Mouse (Mus musculus): ENCODE measurements around the gene Iqsec3. TPM values are rescaled to one million over a fixed set of nuclear protein-coding genes. Genes with fewer than 3 reads are reported as not detected.

Gene Iqsec3
- polyA plus RNA-seq, 1 experiment from 2014 or later = not detected

DNA sequence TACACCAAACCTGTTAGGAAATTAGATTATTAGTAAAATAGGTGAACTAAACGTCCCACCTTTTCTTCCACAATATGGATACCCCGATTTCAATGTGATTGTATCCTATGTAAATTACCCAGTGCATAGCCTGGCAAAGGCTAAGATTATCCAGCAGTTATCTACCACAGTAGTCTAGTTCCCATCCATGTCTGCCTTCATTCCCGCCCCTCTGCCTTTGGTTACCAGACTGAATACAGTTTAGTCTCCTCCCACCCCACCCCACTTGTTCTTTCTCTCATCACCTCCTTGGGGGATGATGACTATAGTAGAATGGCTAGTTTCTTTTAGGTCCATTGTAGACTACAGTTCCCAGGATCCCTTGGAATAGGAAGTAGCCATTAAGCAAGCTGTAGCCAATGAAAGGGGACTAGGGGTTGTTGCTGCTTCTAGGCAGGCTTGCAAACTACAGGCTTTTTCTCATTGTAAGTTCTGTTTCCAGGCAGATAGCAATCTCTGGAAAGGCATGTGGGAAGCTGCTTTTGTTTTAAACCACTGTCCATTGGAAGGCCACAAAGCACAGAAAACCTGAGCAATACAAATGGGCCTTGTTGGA is 27.7 kb upstream of the Iqsec3 start:
- no peak for ATAC-seq (ENCODE audit: low read depth)

DNA sequence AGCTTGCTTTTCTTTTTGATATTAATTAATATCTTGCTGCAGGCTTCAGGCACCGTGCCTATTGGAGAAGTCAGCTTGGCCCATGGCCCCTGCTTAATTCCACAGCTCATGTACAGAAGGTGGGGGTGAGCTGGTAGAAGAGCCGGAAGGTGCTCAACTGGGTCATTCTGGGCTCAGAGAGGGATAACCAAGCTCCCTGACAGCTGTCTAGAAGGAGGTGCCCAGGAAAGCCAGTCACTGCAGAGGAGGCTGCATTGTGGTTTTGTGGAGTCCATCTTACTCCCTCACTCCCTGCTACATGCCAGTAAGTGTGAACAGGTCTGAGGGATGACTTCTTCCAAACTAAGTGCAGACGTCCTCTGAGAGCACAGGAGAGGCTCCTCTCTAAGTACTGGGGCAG is 26.4 kb upstream of the Iqsec3 start:
- Histone ChIP-seq H3K4me3 (ENCODE audit: low read length) (no peak overlapping the region), H3K9me3 (ENCODE audit: control insufficient read depth, low read length) (no peaks in the 10 kb centered on the region), H3K4me2 (ENCODE audit: low read depth, low read length) (no peak overlapping the region), H3K27me3 (ENCODE audit: control insufficient read depth, insufficient read depth, low read depth, low read length) (no peaks in the 10 kb centered on the region), H3K27ac (ENCODE audit: low read length) (no peak overlapping the region), H3K4me1 (replicated peaks; ENCODE audit: control insufficient read depth, insufficient read depth, low read length) (no peaks in the 10 kb centered on the region), H3K9ac (ENCODE audit: low read length) (no peak overlapping the region), H3K36me3 (ENCODE audit: control insufficient read depth, insufficient read depth, low read length) (no peaks in the 10 kb centered on the region)
- 63% methylated on average over 3 of the region's 3 CpGs for WGBS
- ATAC-seq (ENCODE audit: low read depth) = no peak

More for the DNA sequence above, 27.7 kb upstream of the Iqsec3 start:
- no peak overlapping the region for H3K9ac ChIP-seq (ENCODE audit: low read length)
- WGBS = 73% methylated on average over 3 of the region's 3 CpGs
- H3K4me2 ChIP-seq (ENCODE audit: low read depth, low read length) = no peak overlapping the region
- no peaks in the 10 kb centered on the region for H3K36me3 ChIP-seq (ENCODE audit: control insufficient read depth, insufficient read depth, low read length)
- H3K9me3 ChIP-seq (ENCODE audit: control insufficient read depth, low read length) = no peaks in the 10 kb centered on the region
- no peaks in the 10 kb centered on the region for H3K4me1 ChIP-seq (replicated peaks; ENCODE audit: control insufficient read depth, insufficient read depth, low read length)
- no peak overlapping the region for H3K27ac ChIP-seq (ENCODE audit: low read length)
- H3K4me3 ChIP-seq (ENCODE audit: low read length) = no peak overlapping the region
- no peaks in the 10 kb centered on the region for H3K27me3 ChIP-seq (ENCODE audit: control insufficient read depth, insufficient read depth, low read depth, low read length)

DNA sequence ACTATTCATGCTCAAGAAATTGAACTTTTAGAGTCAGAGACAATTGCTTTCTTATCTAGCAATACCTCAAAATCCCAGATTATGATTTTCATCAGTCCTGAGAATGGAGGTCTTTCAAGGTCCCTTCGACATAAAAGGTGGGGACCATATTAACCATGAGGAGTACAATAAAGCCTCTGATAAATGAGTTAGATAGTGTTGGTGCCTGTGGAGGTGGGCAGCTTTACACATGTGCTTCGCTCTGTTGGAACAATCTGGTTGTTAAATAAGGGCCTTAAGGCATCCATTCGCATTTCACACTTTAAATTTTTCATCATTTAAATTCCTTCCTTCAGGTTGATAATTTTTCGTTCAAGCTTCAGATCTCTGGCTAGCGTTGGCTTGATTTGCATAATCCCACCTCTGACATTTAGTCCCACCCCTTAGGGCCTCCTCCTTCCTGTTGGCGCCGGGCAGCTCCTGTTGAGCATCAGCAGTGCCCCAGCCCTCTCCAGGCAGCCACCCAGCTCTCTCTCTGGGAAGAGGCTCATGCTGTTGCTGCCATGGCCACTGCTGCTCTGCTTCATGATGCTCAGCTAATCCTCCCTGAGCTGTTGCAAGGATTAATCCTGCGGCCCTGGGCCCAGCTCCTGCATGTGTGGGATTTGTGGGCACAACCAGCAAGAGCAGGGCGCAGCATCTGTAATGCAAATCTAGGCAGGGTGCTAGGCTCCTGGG is 25.5 kb upstream of the Iqsec3 start:
- no peak overlapping the region for H3K4me2 ChIP-seq (ENCODE audit: low read depth, low read length)
- no peak overlapping the region for H3K4me3 ChIP-seq (ENCODE audit: low read length)
- 16% methylated on average over 9 of the region's 9 CpGs for WGBS
- no peaks in the 10 kb centered on the region for H3K4me1 ChIP-seq (replicated peaks; ENCODE audit: control insufficient read depth, insufficient read depth, low read length)
- ATAC-seq (ENCODE audit: low read depth) = no peak
- no peaks in the 10 kb centered on the region for H3K27me3 ChIP-seq (ENCODE audit: control insufficient read depth, insufficient read depth, low read depth, low read length)
- no peaks in the 10 kb centered on the region for H3K36me3 ChIP-seq (ENCODE audit: control insufficient read depth, insufficient read depth, low read length)
- no peak overlapping the region for H3K9ac ChIP-seq (ENCODE audit: low read length)
- H3K9me3 ChIP-seq (ENCODE audit: control insufficient read depth, low read length) = no peaks in the 10 kb centered on the region
- no peak overlapping the region for H3K27ac ChIP-seq (ENCODE audit: low read length)

DNA sequence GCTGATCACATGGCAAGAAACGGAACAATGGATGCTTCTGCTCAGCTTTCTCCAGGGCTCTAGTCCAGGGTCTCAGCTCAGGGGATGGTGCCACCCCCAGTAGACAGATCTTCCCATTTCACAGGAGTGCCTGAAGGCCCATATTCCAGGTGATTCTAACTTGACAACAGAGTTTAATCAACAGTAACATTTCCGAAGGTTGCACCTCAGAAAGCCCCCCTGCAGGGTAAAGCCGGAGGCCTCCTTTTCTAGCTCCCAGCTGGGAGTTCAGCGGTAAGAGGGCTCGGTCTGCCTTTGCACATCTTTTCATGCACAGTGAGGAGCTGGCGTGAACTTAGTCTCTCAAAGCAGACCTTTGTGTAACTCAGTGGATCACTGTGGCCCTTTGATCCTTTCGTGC is 22.1 kb upstream of the Iqsec3 start:
- no peak for ATAC-seq (ENCODE audit: low read depth)
- no peak overlapping the region for H3K27ac ChIP-seq (ENCODE audit: low read length)
- H3K4me1 ChIP-seq (replicated peaks; ENCODE audit: control insufficient read depth, insufficient read depth, low read length) = no peaks in the 10 kb centered on the region
- H3K9ac ChIP-seq (ENCODE audit: low read length) = no peak overlapping the region
- 49% methylated on average over 7 of the region's 7 CpGs for WGBS
- H3K27me3 ChIP-seq (ENCODE audit: control insufficient read depth, insufficient read depth, low read depth, low read length) = no peaks in the 10 kb centered on the region
- no peaks in the 10 kb centered on the region for H3K36me3 ChIP-seq (ENCODE audit: control insufficient read depth, insufficient read depth, low read length)
- H3K4me2 ChIP-seq (ENCODE audit: low read depth, low read length) = no peak overlapping the region
- no peak overlapping the region for H3K4me3 ChIP-seq (ENCODE audit: low read length)
- H3K9me3 ChIP-seq (ENCODE audit: control insufficient read depth, low read length) = no peaks in the 10 kb centered on the region

DNA sequence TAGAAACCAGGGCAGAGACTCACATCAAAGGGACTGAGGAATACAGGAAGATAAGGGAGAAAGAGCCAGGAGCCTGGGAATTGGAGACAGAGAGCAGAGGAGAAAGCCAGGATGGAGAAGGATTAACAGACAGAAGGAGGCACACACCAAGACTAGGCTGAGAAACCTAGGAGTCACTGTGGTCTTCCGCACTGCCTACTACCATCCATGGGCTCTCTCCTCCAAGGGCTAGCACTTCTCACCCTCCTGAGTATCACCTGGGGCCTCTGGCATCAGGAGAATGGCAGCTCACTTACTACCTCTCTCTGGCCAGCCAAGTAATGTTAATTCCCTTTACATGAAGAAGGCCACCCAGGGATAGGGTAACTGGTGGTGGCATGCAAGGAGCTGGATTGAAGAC is 21.5 kb upstream of the Iqsec3 start:
- H3K4me1 ChIP-seq (replicated peaks; ENCODE audit: control insufficient read depth, insufficient read depth, low read length) = no peaks in the 10 kb centered on the region
- no peaks in the 10 kb centered on the region for H3K27me3 ChIP-seq (ENCODE audit: control insufficient read depth, insufficient read depth, low read depth, low read length)
- no peak for ATAC-seq (ENCODE audit: low read depth)

DNA sequence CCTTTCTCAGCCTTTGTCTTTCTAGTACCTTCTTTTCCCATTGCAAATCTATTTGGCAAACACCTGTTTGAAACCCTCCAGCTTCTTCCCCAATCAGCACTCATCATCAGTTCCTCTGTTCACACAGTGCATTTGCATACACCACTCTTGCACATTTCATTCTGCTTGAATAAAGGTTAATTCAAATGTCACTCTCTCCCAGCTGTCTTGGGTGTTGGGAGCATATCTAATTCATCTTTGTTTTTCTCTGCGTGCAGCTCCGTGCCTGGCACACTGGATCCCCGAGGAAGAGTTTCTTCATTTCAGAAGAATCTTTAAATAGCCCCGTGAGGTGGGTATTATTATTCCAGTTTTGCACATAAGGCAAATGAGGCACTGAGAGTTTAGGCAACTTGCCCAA is 20.8 kb upstream of the Iqsec3 start:
- H3K27ac ChIP-seq (ENCODE audit: low read length) = no peak overlapping the region
- no peaks in the 10 kb centered on the region for H3K4me1 ChIP-seq (replicated peaks; ENCODE audit: control insufficient read depth, insufficient read depth, low read length)
- ATAC-seq (ENCODE audit: low read depth) = no peak
- no peak overlapping the region for H3K4me2 ChIP-seq (ENCODE audit: low read depth, low read length)
- H3K9me3 ChIP-seq (ENCODE audit: control insufficient read depth, low read length) = no peaks in the 10 kb centered on the region
- H3K4me3 ChIP-seq (ENCODE audit: low read length) = no peak overlapping the region
- no peaks in the 10 kb centered on the region for H3K36me3 ChIP-seq (ENCODE audit: control insufficient read depth, insufficient read depth, low read length)
- no peak overlapping the region for H3K9ac ChIP-seq (ENCODE audit: low read length)
- no peaks in the 10 kb centered on the region for H3K27me3 ChIP-seq (ENCODE audit: control insufficient read depth, insufficient read depth, low read depth, low read length)
- 69% methylated on average over 4 of the region's 4 CpGs for WGBS

More for the DNA sequence above, 21.5 kb upstream of the Iqsec3 start:
- no peak overlapping the region for H3K27ac ChIP-seq (ENCODE audit: low read length)
- no peaks in the 10 kb centered on the region for H3K36me3 ChIP-seq (ENCODE audit: control insufficient read depth, insufficient read depth, low read length)
- H3K4me2 ChIP-seq (ENCODE audit: low read depth, low read length) = no peak overlapping the region
- no peaks in the 10 kb centered on the region for H3K9me3 ChIP-seq (ENCODE audit: control insufficient read depth, low read length)
- H3K4me3 ChIP-seq (ENCODE audit: low read length) = no peak overlapping the region
- H3K9ac ChIP-seq (ENCODE audit: low read length) = no peak overlapping the region
- 85% methylated on average over 1 of the region's 1 CpGs for WGBS

DNA sequence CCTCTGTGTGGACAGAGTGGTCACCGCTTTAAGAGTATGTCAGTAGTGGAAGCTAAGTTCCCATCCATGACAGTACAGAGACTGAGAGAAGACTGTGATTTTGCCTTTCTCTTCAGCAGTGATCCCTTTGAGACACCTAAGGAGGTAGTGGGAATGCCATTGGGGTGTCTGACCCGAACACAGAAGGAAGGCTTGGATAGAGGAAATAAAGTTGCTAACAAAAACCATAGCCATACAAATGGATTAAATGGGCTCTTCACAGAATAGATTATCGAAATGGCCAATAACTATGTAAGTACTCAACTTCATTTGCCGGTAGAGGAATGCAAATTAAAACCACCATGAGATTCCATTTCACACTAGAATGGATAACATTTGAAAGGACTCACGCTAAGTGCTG is 17.9 kb upstream of the Iqsec3 start:
- WGBS = 80% methylated on average over 5 of the region's 5 CpGs
- no peak overlapping the region for H3K27ac ChIP-seq (ENCODE audit: low read length)
- H3K4me2 ChIP-seq (ENCODE audit: low read depth, low read length) = no peak overlapping the region
- H3K9me3 ChIP-seq (ENCODE audit: control insufficient read depth, low read length) = no peaks in the 10 kb centered on the region
- H3K4me3 ChIP-seq (ENCODE audit: low read length) = no peak overlapping the region
- H3K36me3 ChIP-seq (ENCODE audit: control insufficient read depth, insufficient read depth, low read length) = no peaks in the 10 kb centered on the region
- no peak overlapping the region for H3K9ac ChIP-seq (ENCODE audit: low read length)
- no peak for ATAC-seq (ENCODE audit: low read depth)
- H3K27me3 ChIP-seq (ENCODE audit: control insufficient read depth, insufficient read depth, low read depth, low read length) = no peaks in the 10 kb centered on the region
- no peaks in the 10 kb centered on the region for H3K4me1 ChIP-seq (replicated peaks; ENCODE audit: control insufficient read depth, insufficient read depth, low read length)

DNA sequence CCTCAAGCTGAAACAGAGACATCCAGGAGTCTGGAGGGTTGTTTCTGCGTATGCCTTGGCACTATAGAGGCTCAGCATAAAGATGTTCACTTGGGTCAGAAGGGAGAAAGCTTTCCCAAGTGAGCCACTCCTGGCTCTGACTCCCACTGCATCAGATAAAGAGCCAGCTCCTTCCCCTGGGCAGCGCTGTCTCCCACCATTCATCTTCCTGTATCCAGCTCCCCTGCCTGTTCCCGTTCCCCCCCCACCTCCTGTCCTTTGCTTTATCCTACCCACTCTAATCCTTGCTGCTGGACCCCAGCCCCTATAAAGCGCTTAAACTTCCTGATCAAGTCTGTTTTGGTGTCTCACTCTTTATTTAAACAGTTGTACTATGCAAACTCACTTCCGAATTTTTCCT is 1.2 kb downstream of the Iqsec3 start:
- Histone ChIP-seq H3K4me2 (ENCODE audit: low read depth, low read length) (no peak overlapping the region), H3K9ac (ENCODE audit: low read length) (no peak overlapping the region), H3K27ac (ENCODE audit: low read length) (no peak overlapping the region), H3K27me3 (ENCODE audit: control insufficient read depth, insufficient read depth, low read depth, low read length) (peaks cover 17% of the 10 kb centered on the region), H3K4me3 (ENCODE audit: low read length) (no peak overlapping the region), H3K36me3 (ENCODE audit: control insufficient read depth, insufficient read depth, low read length) (no peaks in the 10 kb centered on the region), H3K9me3 (ENCODE audit: control insufficient read depth, low read length) (no peaks in the 10 kb centered on the region), H3K4me1 (replicated peaks; ENCODE audit: control insufficient read depth, insufficient read depth, low read length) (peaks cover 2% of the 10 kb centered on the region; the same call in 1 of the 2 replicates)
- ATAC-seq (ENCODE audit: low read depth) = no peak
- 31% methylated on average over 5 of the region's 5 CpGs for WGBS

DNA sequence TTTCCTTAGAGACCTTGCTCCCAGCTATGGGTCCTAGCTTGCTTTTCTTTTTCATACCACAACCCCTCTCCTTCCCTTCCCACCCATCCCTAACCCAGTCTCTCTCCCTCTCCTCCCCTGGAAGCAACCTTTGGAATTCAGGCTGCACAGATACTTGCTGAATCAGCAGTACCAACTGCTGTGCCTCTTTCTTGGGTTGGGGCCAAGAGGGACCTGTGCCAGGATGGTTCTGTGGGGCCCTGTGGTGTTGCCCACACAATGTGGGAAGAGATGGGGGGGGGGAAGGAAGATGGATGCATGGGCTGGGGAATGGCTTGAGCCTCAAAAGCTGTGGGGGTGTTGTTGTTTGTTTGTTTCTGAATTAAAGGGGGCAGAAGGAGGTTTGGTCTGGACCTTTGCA is 5.2 kb downstream of the Iqsec3 start:
- Histone ChIP-seq H3K4me1 (replicated peaks; ENCODE audit: control insufficient read depth, insufficient read depth, low read length) (peaks cover 2% of the 10 kb centered on the region; the same call in 1 of the 2 replicates), H3K9ac (ENCODE audit: low read length) (no peak overlapping the region), H3K4me3 (ENCODE audit: low read length) (no peak overlapping the region), H3K9me3 (ENCODE audit: control insufficient read depth, low read length) (no peaks in the 10 kb centered on the region), H3K27me3 (ENCODE audit: control insufficient read depth, insufficient read depth, low read depth, low read length) (peaks cover 1% of the 10 kb centered on the region), H3K4me2 (ENCODE audit: low read depth, low read length) (no peak overlapping the region), H3K27ac (ENCODE audit: low read length) (no peak overlapping the region), H3K36me3 (ENCODE audit: control insufficient read depth, insufficient read depth, low read length) (no peaks in the 10 kb centered on the region)
- ATAC-seq (ENCODE audit: low read depth) = no peak

Data from lung, embryonic 16.5 days (tissue).